Mouse (Mus musculus): ENCODE results near the gene Pcf11. TPM values are rescaled to one million over a fixed set of nuclear protein-coding genes. Genes with fewer than 3 reads are reported as not detected.

The Pcf11 gene
- polyA plus RNA-seq, 1 experiment from 2014 or later, result 19.1 TPM

DNA sequence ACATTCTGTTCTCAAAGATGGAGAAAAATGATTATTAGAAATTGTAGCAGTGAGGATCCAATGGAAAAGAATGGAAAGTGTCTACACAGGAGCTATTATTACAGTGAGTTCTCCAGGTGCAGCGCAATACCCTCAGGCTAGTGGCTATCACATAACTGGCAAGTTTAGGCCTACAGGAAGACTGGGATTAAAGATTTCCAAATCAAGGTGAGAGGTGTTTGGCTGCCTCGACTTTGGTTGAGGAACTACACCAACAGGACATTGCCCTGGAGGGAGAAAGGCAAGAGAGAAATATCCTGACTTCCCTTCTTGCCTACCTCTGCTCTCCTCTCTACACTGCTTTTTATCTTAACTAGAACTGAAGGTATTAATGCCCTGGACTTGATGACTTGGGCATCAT, 19.4 kb upstream of the Pcf11 start:
- DNase-seq (ENCODE audit: low spot score, missing footprints) (no peak), ATAC-seq (ENCODE audit: low FRiP score) (no peak)
- no peaks in the 10 kb centered on the region for H3K4me1 ChIP-seq (ENCODE audit: control insufficient read depth, insufficient read depth, low read length)
- no peak overlapping the region for H3K4me2 ChIP-seq
- WGBS, result 81% methylated on average over 2 of the region's 2 CpGs
- no peak overlapping the region for H3K27ac ChIP-seq (ENCODE audit: low read depth, low read length)
- H3K9me3 ChIP-seq (ENCODE audit: control insufficient read depth, low read length), result no peaks in the 10 kb centered on the region
- no peak overlapping the region for H3K4me3 ChIP-seq (ENCODE audit: low read depth, low read length)
- H3K36me3 ChIP-seq (ENCODE audit: control insufficient read depth, insufficient read depth, low read length), result no peaks in the 10 kb centered on the region
- H3K27me3 ChIP-seq (ENCODE audit: control insufficient read depth, insufficient read depth, low read length), result no peaks in the 10 kb centered on the region
- H3K9ac ChIP-seq (ENCODE audit: low read length), result no peak overlapping the region

GRCm38 (mm10) chr7:92688299-92688669, 18.6 kb upstream of the Pcf11 start:
- ATAC-seq (ENCODE audit: low FRiP score), result no peak
- H3K36me3 ChIP-seq (ENCODE audit: control insufficient read depth, insufficient read depth, low read length), result no peaks in the 10 kb centered on the region
- no peak overlapping the region for H3K4me2 ChIP-seq
- no peak overlapping the region for H3K27ac ChIP-seq (ENCODE audit: low read depth, low read length)
- DNase-seq (ENCODE audit: low spot score, missing footprints), result no peak
- H3K4me3 ChIP-seq (ENCODE audit: low read depth, low read length), result no peak overlapping the region
- WGBS, result 83% methylated on average over 2 of the region's 2 CpGs
- H3K4me1 ChIP-seq (ENCODE audit: control insufficient read depth, insufficient read depth, low read length), result no peaks in the 10 kb centered on the region
- no peaks in the 10 kb centered on the region for H3K9me3 ChIP-seq (ENCODE audit: control insufficient read depth, low read length)
- no peaks in the 10 kb centered on the region for H3K27me3 ChIP-seq (ENCODE audit: control insufficient read depth, insufficient read depth, low read length)
- H3K9ac ChIP-seq (ENCODE audit: low read length), result no peak overlapping the region

DNA sequence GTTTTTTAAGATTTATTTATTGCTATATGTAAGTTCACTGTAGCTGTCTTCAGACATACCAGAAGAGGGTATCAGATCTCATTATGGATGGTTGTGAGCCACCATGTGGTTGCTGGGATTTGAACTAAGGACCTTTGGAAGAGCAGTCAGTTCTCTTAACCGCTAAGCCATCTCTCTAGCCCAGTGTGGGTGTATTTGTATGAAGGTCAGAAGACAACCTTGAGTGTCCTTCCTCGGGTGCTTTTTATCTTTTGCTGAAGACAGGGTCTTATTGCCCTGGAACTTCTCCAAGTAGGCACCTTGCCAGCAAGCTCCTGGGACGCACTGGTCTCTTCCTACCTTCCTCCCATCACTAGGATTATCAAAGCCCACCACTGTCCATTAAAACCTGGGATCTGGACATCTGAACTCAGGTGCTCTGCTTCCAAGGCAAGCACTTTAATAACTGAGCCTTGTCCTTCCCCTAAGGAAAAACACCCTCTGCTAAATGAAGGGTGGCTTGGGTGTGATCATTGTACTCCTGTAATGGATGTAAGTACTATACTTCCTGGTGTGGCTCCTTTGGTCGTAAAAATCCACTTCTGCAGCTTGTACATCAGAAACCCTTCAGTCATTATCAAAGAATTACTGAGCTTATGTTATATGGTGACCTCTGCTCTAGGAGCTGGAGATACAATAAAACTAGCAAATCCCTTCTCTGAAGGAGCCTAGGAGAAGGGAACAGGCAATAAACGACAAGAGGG, 18.0 kb upstream of the Pcf11 start:
- Histone ChIP-seq H3K4me3 (ENCODE audit: low read depth, low read length) (no peak overlapping the region), H3K27ac (ENCODE audit: low read depth, low read length) (no peak overlapping the region), H3K27me3 (ENCODE audit: control insufficient read depth, insufficient read depth, low read length) (no peaks in the 10 kb centered on the region), H3K4me1 (ENCODE audit: control insufficient read depth, insufficient read depth, low read length) (no peaks in the 10 kb centered on the region), H3K36me3 (ENCODE audit: control insufficient read depth, insufficient read depth, low read length) (no peaks in the 10 kb centered on the region), H3K9me3 (ENCODE audit: control insufficient read depth, low read length) (no peaks in the 10 kb centered on the region), H3K4me2 (no peak overlapping the region), H3K9ac (ENCODE audit: low read length) (no peak overlapping the region)
- DNase-seq (ENCODE audit: low spot score, missing footprints), result no peak
- 80% methylated on average over 5 of the region's 5 CpGs for WGBS
- ATAC-seq (ENCODE audit: low FRiP score), result no peak

DNA sequence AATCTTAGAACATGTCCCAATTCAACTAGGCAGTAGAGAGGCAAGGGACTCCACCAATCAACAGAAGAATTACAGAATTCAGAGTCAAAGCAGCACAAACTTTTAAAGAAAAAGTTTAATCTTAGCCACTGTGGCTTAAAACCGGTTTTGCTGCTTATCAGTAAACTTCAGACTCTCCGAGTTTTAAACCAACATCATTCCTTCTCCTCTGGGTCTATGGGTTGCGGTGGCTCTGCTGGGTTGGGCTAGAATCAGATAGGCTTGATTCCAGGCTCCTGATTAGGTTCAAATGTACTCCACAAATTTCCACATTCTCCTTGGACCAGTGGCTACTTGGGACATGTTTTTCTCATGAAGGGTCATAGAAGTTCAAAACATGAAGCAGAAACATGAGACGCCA, 7.6 kb upstream of the Pcf11 start:
- H3K36me3 ChIP-seq (ENCODE audit: control insufficient read depth, insufficient read depth, low read length), result no peaks in the 10 kb centered on the region
- no peaks in the 10 kb centered on the region for H3K4me1 ChIP-seq (ENCODE audit: control insufficient read depth, insufficient read depth, low read length)
- H3K27me3 ChIP-seq (ENCODE audit: control insufficient read depth, insufficient read depth, low read length), result no peaks in the 10 kb centered on the region
- WGBS, result 77% methylated on average over 4 of the region's 4 CpGs
- no peak overlapping the region for H3K4me2 ChIP-seq
- no peak overlapping the region for H3K9ac ChIP-seq (ENCODE audit: low read length)
- H3K4me3 ChIP-seq (ENCODE audit: low read depth, low read length), result no peak overlapping the region
- H3K9me3 ChIP-seq (ENCODE audit: control insufficient read depth, low read length), result no peaks in the 10 kb centered on the region
- no peak for ATAC-seq (ENCODE audit: low FRiP score)
- no peak overlapping the region for H3K27ac ChIP-seq (ENCODE audit: low read depth, low read length)
- DNase-seq (ENCODE audit: low spot score, missing footprints), result no peak

DNA sequence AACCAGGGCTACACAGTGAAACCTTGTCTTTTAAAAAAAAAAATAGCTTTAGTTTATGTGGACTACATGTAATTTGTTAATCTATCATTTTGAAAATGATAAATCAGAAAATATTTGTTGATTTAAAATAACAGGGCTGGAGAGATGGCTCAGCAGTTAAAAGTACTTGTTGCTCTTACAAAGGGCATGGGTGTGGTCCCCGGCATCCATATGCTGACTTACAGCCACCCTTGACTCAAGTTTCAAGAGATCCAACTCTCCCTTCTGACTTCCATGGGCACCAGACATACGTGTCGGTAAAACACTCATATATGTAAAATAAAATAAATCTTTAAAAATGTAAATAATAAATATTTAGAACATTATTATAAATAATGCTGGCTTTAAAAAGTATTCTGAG, 5.4 kb upstream of the Pcf11 start:
- Histone ChIP-seq H3K4me3 (ENCODE audit: low read depth, low read length) (no peak overlapping the region), H3K9ac (ENCODE audit: low read length) (no peak overlapping the region), H3K27me3 (ENCODE audit: control insufficient read depth, insufficient read depth, low read length) (no peaks in the 10 kb centered on the region; the same call in 1 of the 2 replicates), H3K9me3 (ENCODE audit: control insufficient read depth, low read length) (no peaks in the 10 kb centered on the region), H3K4me1 (ENCODE audit: control insufficient read depth, insufficient read depth, low read length) (no peaks in the 10 kb centered on the region), H3K36me3 (ENCODE audit: control insufficient read depth, insufficient read depth, low read length) (no peaks in the 10 kb centered on the region), H3K27ac (ENCODE audit: low read depth, low read length) (no peak overlapping the region), H3K4me2 (no peak overlapping the region)
- DNase-seq (ENCODE audit: low spot score, missing footprints) (no peak), ATAC-seq (ENCODE audit: low FRiP score) (no peak)
- WGBS, result 85% methylated on average over 3 of the region's 3 CpGs

GRCm38 (mm10) chr7:92668791-92669506, 785 bp downstream of the Pcf11 start:
- Histone ChIP-seq H3K9me3 (ENCODE audit: control insufficient read depth, low read length) (no peaks in the 10 kb centered on the region), H3K9ac (ENCODE audit: low read length) (peak overlapping the region; percentile 93), H3K4me3 (ENCODE audit: low read depth, low read length) (peak overlapping the region; percentile 84), H3K4me1 (ENCODE audit: control insufficient read depth, insufficient read depth, low read length) (peaks cover 11% of the 10 kb centered on the region), H3K27ac (ENCODE audit: low read depth, low read length) (peak overlapping the region; percentile 85), H3K27me3 (ENCODE audit: control insufficient read depth, insufficient read depth, low read length) (no peaks in the 10 kb centered on the region; the same call in 1 of the 2 replicates), H3K4me2 (peak overlapping the region; percentile 78), H3K36me3 (ENCODE audit: control insufficient read depth, insufficient read depth, low read length) (no peaks in the 10 kb centered on the region)
- DNase-seq (ENCODE audit: low spot score, missing footprints) (peak; percentile 95), ATAC-seq (ENCODE audit: low FRiP score) (peak; percentile 17)
- under 1% methylated on average over 29 of the region's 29 CpGs for WGBS

DNA sequence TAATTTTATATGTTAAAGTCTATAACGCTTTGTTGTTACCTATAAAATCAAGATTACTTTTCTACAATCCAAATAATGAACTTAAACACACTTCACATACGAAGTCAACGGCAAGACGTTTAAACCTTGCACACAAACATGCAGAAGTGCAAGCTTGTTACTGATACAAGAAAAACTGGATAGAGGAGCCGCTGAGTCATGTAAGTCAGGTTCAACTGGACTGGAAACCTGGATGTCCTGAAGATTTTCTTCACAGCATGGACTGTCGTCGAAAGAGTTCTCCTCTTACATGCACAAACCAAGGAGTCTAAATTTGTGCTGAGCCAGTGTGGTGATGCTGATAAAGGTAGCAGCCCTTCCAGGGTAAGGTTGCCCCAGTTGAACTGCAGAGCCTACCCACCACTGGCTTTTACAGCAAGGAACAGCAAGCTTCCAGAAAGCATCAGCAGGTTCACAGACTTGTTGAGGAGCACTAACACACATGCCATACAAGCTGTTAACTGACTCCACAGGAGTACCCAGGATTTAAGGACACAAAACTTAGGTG, 3.4 kb downstream of the Pcf11 start:
- no peak overlapping the region for H3K9ac ChIP-seq (ENCODE audit: low read length)
- DNase-seq (ENCODE audit: low spot score, missing footprints), result peak; percentile 80
- ATAC-seq (ENCODE audit: low FRiP score), result no peak
- 88% methylated on average over 7 of the region's 7 CpGs for WGBS
- peaks cover 5% of the 10 kb centered on the region for H3K36me3 ChIP-seq (ENCODE audit: control insufficient read depth, insufficient read depth, low read length)
- H3K4me3 ChIP-seq (ENCODE audit: low read depth, low read length), result no peak overlapping the region
- no peaks in the 10 kb centered on the region for H3K9me3 ChIP-seq (ENCODE audit: control insufficient read depth, low read length)
- no peak overlapping the region for H3K27ac ChIP-seq (ENCODE audit: low read depth, low read length)
- H3K4me2 ChIP-seq, result no peak overlapping the region; the same call in 1 of the 2 replicates
- H3K4me1 ChIP-seq (ENCODE audit: control insufficient read depth, insufficient read depth, low read length), result peaks cover 11% of the 10 kb centered on the region
- H3K27me3 ChIP-seq (ENCODE audit: control insufficient read depth, insufficient read depth, low read length), result no peaks in the 10 kb centered on the region

- H3K27me3 ChIP-seq (ENCODE audit: control insufficient read depth, insufficient read depth, low read length), result no peaks in the 10 kb centered on the region
- H3K36me3 ChIP-seq (ENCODE audit: control insufficient read depth, insufficient read depth, low read length), result peaks cover 36% of the 10 kb centered on the region
- peak; percentile 53 for DNase-seq (ENCODE audit: low spot score, missing footprints)
- H3K27ac ChIP-seq (ENCODE audit: low read depth, low read length), result no peak overlapping the region
- no peak overlapping the region for H3K4me2 ChIP-seq
- WGBS, result 93% methylated on average over 5 of the region's 5 CpGs
- no peak for ATAC-seq (ENCODE audit: low FRiP score)
- no peaks in the 10 kb centered on the region for H3K4me1 ChIP-seq (ENCODE audit: control insufficient read depth, insufficient read depth, low read length)
- H3K9ac ChIP-seq (ENCODE audit: low read length), result no peak overlapping the region
- no peaks in the 10 kb centered on the region for H3K9me3 ChIP-seq (ENCODE audit: control insufficient read depth, low read length)
- H3K4me3 ChIP-seq (ENCODE audit: low read depth, low read length), result no peak overlapping the region
Measured at GRCm38 (mm10) chr7:92658050-92658449, 11.7 kb downstream of the Pcf11 start.

- 87% methylated on average over 2 of the region's 2 CpGs for WGBS
- Histone ChIP-seq H3K4me3 (ENCODE audit: low read depth, low read length) (no peak overlapping the region), H3K4me1 (ENCODE audit: control insufficient read depth, insufficient read depth, low read length) (no peaks in the 10 kb centered on the region), H3K9me3 (ENCODE audit: control insufficient read depth, low read length) (no peaks in the 10 kb centered on the region), H3K27me3 (ENCODE audit: control insufficient read depth, insufficient read depth, low read length) (no peaks in the 10 kb centered on the region), H3K36me3 (ENCODE audit: control insufficient read depth, insufficient read depth, low read length) (peaks cover 31% of the 10 kb centered on the region), H3K27ac (ENCODE audit: low read depth, low read length) (no peak overlapping the region), H3K4me2 (no peak overlapping the region), H3K9ac (ENCODE audit: low read length) (no peak overlapping the region)
- DNase-seq (ENCODE audit: low spot score, missing footprints) (peak; percentile 72), ATAC-seq (ENCODE audit: low FRiP score) (peak; percentile 48; the same call in 1 of the 2 replicates)
Measured at GRCm38 (mm10) chr7:92656386-92656785, 13.3 kb downstream of the Pcf11 start.

Data from midbrain, embryonic 11.5 days (tissue).